ENCODE assay signal across 24 mouse cellular contexts in genomic region chr2:74187963-74188790, GRCm38 (mm10).
DNase-seq lines count a peak whose midpoint lies in the region; ATAC-seq and TF ChIP-seq lines count a peak whose summit lies in the region.
"Had no signal": no experiment of that assay in that cellular context is flagged by ENCODE, and none has a peak within 500 bp of the region (broad histone marks: within the 10 kb centered on the region; RNA-seq: fewer than 3 reads in every experiment).

No protein-coding gene starts in this region.

- no peak for DNase-seq in hindbrain, embryonic 10.5 days (ENCODE audit: low spot score)
- no peak for DNase-seq in lung, adult 2 months
- DNase-seq in right cerebral cortex, adult 18-20 months: no peak
- DNase-seq: adrenal gland, postnatal 14 days; cerebellum, postnatal 10 days; gastrocnemius, postnatal 14 days; heart, adult 2 months; heart, postnatal 4 days; kidney, adult 9 months; layer of hippocampus, postnatal 36 days; midbrain, embryonic 14.5 days; spleen, adult 18-20 months; thymus, postnatal 4 days had no signal

- H3K9ac ChIP-seq in hindbrain, embryonic 16.5 days (ENCODE audit: low read depth, low read length): no peak overlapping the region
- H3K9ac ChIP-seq in lung, embryonic 15.5 days: no peak overlapping the region
- no peak overlapping the region for H3K9ac ChIP-seq in embryonic facial prominence, embryonic 12.5 days
- H3K9ac ChIP-seq in limb, embryonic 13.5 days: no peak overlapping the region
- H3K9ac ChIP-seq in intestine, postnatal 0 days (ENCODE audit: low read depth, low read length): no peak overlapping the region
- H3K9ac ChIP-seq: forebrain, embryonic 13.5 days; liver, embryonic 12.5 days; neural tube, embryonic 13.5 days had no signal

- no peak overlapping the region for H3K4me3 ChIP-seq in hindbrain, embryonic 10.5 days
- no peak overlapping the region for H3K4me3 ChIP-seq in hindbrain, embryonic 16.5 days (ENCODE audit: low read length)
- no peak overlapping the region for H3K4me3 ChIP-seq in lung, embryonic 15.5 days
- H3K4me3 ChIP-seq in lung, adult 2 months (replicated peaks; ENCODE audit: extremely low read depth, low read depth, low read length): no peak overlapping the region
- H3K4me3 ChIP-seq in embryonic facial prominence, embryonic 12.5 days: no peak overlapping the region
- no peak overlapping the region for H3K4me3 ChIP-seq in limb, embryonic 13.5 days
- H3K4me3 ChIP-seq in intestine, postnatal 0 days (ENCODE audit: low read depth, low read length): no peak overlapping the region
- H3K4me3 ChIP-seq: erythroblast, embryonic 14.5 days; forebrain, embryonic 13.5 days; heart, adult 2 months; layer of hippocampus, adult 2 months; liver, embryonic 12.5 days; neural tube, embryonic 13.5 days had no signal

- H3K9me3 ChIP-seq in hindbrain, embryonic 10.5 days: 0 out of 2 replicates have a peak, but pooled peaks cover 4% of the 10 kb centered on the region
- no peaks in the 10 kb centered on the region for H3K9me3 ChIP-seq in hindbrain, embryonic 16.5 days (ENCODE audit: control insufficient read depth, low read length)
- no peaks in the 10 kb centered on the region for H3K9me3 ChIP-seq in lung, embryonic 15.5 days
- 0 out of 2 replicates have a peak, but pooled peaks cover 4% of the 10 kb centered on the region for H3K9me3 ChIP-seq in embryonic facial prominence, embryonic 12.5 days
- H3K9me3 ChIP-seq in limb, embryonic 13.5 days: 0 out of 2 replicates have a peak, but pooled peaks cover 4% of the 10 kb centered on the region
- H3K9me3 ChIP-seq in intestine, postnatal 0 days (ENCODE audit: control insufficient read depth): no peaks in the 10 kb centered on the region
- H3K9me3 ChIP-seq: G1E; liver, embryonic 12.5 days had no signal

- peaks cover 17% of the 10 kb centered on the region for H3K4me1 ChIP-seq in hindbrain, embryonic 10.5 days (replicated peaks)
- no peaks in the 10 kb centered on the region for H3K4me1 ChIP-seq in hindbrain, embryonic 16.5 days (ENCODE audit: control insufficient read depth, insufficient read depth, low read depth, low read length)
- 0 out of 2 replicates have a peak, but pooled peaks cover 6% of the 10 kb centered on the region for H3K4me1 ChIP-seq in lung, embryonic 15.5 days
- no peaks in the 10 kb centered on the region; the same call in 1 of the 2 replicates for H3K4me1 ChIP-seq in lung, adult 2 months (ENCODE audit: control insufficient read depth, insufficient read depth, low read length)
- H3K4me1 ChIP-seq in embryonic facial prominence, embryonic 12.5 days: peaks cover 10% of the 10 kb centered on the region; the same call in 1 of the 2 replicates
- peaks cover 45% of the 10 kb centered on the region for H3K4me1 ChIP-seq in limb, embryonic 13.5 days
- H3K4me1 ChIP-seq in intestine, postnatal 0 days (replicated peaks; ENCODE audit: control insufficient read depth, insufficient read depth, low read length): no peaks in the 10 kb centered on the region
- H3K4me1 ChIP-seq: liver, embryonic 12.5 days had no signal

- H3K4me2 ChIP-seq in hindbrain, embryonic 16.5 days (ENCODE audit: low read length): no peak overlapping the region
- no peak overlapping the region for H3K4me2 ChIP-seq in lung, embryonic 15.5 days
- H3K4me2 ChIP-seq in embryonic facial prominence, embryonic 12.5 days (replicated peaks): 0 out of 2 replicates have a peak overlapping the region, but pooled peaks have one; percentile 2
- no peak overlapping the region; the same call in 1 of the 2 replicates for H3K4me2 ChIP-seq in limb, embryonic 13.5 days (replicated peaks)
- H3K4me2 ChIP-seq in intestine, postnatal 0 days (replicated peaks; ENCODE audit: low read depth): no peak overlapping the region
- H3K4me2 ChIP-seq: forebrain, embryonic 13.5 days; liver, embryonic 12.5 days; neural tube, embryonic 13.5 days had no signal

- TF ChIP-seq CTCF in lung, adult 2 months (IDR thresholded peaks at IDR 0.05; ENCODE audit: insufficient read depth, low read length): no peak
- no peak for TF ChIP-seq CTCF in intestine, postnatal 0 days (IDR thresholded peaks at IDR 0.05; ENCODE audit: low read depth)

- H3K27me3 ChIP-seq in hindbrain, embryonic 10.5 days (ENCODE audit: insufficient read depth, poor library complexity, severe bottlenecking): peaks cover 7% of the 10 kb centered on the region; the same call in 1 of the 2 replicates
- H3K27me3 ChIP-seq in hindbrain, embryonic 16.5 days (replicated peaks; ENCODE audit: control insufficient read depth, insufficient read depth, low read length): no peaks in the 10 kb centered on the region
- H3K27me3 ChIP-seq in lung, embryonic 15.5 days: no peaks in the 10 kb centered on the region
- H3K27me3 ChIP-seq in embryonic facial prominence, embryonic 12.5 days: no peaks in the 10 kb centered on the region
- H3K27me3 ChIP-seq in limb, embryonic 13.5 days: no peaks in the 10 kb centered on the region
- H3K27me3 ChIP-seq in intestine, postnatal 0 days (replicated peaks; ENCODE audit: control insufficient read depth, insufficient read depth, low read length): no peaks in the 10 kb centered on the region
- H3K27me3 ChIP-seq: forebrain, embryonic 13.5 days; liver, embryonic 12.5 days; neural tube, embryonic 13.5 days had no signal

- TF ChIP-seq POLR2A in lung, adult 2 months (IDR thresholded peaks at IDR 0.05; ENCODE audit: borderline replicate concordance, extremely low read depth, low read depth, low read length): no peak

- WGBS in hindbrain, embryonic 10.5 days: 27% methylated on average over 8 of the region's 8 CpGs
- 29% methylated on average over 8 of the region's 8 CpGs for WGBS in hindbrain, embryonic 16.5 days
- WGBS in lung, embryonic 15.5 days: 22% methylated on average over 8 of the region's 8 CpGs
- WGBS in lung, adult 2 months: 30% methylated on average over 8 of the region's 8 CpGs
- 16% methylated on average over 8 of the region's 8 CpGs for WGBS in embryonic facial prominence, embryonic 12.5 days
- WGBS in limb, embryonic 13.5 days: 8% methylated on average over 8 of the region's 8 CpGs
- 35% methylated on average over 8 of the region's 8 CpGs for WGBS in intestine, postnatal 0 days

- H3K27ac ChIP-seq in hindbrain, embryonic 10.5 days: 0 out of 2 replicates have a peak overlapping the region, but pooled peaks have one; percentile 37
- H3K27ac ChIP-seq in hindbrain, embryonic 16.5 days (ENCODE audit: low read depth, low read length): no peak overlapping the region
- H3K27ac ChIP-seq in lung, embryonic 15.5 days: 0 out of 2 replicates have a peak overlapping the region, but pooled peaks have one; percentile 9
- H3K27ac ChIP-seq in embryonic facial prominence, embryonic 12.5 days: 0 out of 2 replicates have a peak overlapping the region, but pooled peaks have one; percentile 41
- peak overlapping the region; percentile 80 for H3K27ac ChIP-seq in limb, embryonic 13.5 days
- H3K27ac ChIP-seq in intestine, postnatal 0 days (ENCODE audit: low read depth, low read length): no peak overlapping the region
- H3K27ac ChIP-seq: forebrain, embryonic 13.5 days; heart, adult 2 months; layer of hippocampus, adult 2 months; liver, embryonic 12.5 days; neural tube, embryonic 13.5 days had no signal

- no peaks in the 10 kb centered on the region for H3K36me3 ChIP-seq in hindbrain, embryonic 10.5 days
- H3K36me3 ChIP-seq in hindbrain, embryonic 16.5 days (ENCODE audit: control insufficient read depth, insufficient read depth, low read length): no peaks in the 10 kb centered on the region
- H3K36me3 ChIP-seq in lung, embryonic 15.5 days: no peaks in the 10 kb centered on the region
- no peaks in the 10 kb centered on the region for H3K36me3 ChIP-seq in embryonic facial prominence, embryonic 12.5 days
- no peaks in the 10 kb centered on the region for H3K36me3 ChIP-seq in limb, embryonic 13.5 days
- no peaks in the 10 kb centered on the region for H3K36me3 ChIP-seq in intestine, postnatal 0 days (ENCODE audit: control insufficient read depth, insufficient read depth)
- H3K36me3 ChIP-seq: G1E; liver, embryonic 12.5 days; neural tube, embryonic 13.5 days had no signal

- no peak for ATAC-seq in hindbrain, embryonic 16.5 days
- ATAC-seq in lung, embryonic 15.5 days (ENCODE audit: borderline replicate concordance, extremely low read depth, low FRiP score, low TSS enrichment): no peak
- peak; percentile 41; the same call in 1 of the 2 replicates for ATAC-seq in embryonic facial prominence, embryonic 12.5 days (ENCODE audit: insufficient number of reproducible peaks, insufficient read depth, low FRiP score, low TSS enrichment)
- ATAC-seq in limb, embryonic 13.5 days (ENCODE audit: low FRiP score, low read depth): peak; percentile 65
- ATAC-seq in intestine, postnatal 0 days: no peak
- ATAC-seq: forebrain, embryonic 13.5 days; liver, embryonic 12.5 days had no signal

Comparison
In these comparisons a context has a peak if more than half of its experiments do, and no peak if none do; other contexts are left out.
1. H3K27ac ChIP-seq: peak in hindbrain, embryonic 10.5 days (single experiment), lung, embryonic 15.5 days (single experiment), embryonic facial prominence, embryonic 12.5 days (single experiment) and limb, embryonic 13.5 days (single experiment); none in hindbrain, embryonic 16.5 days (single experiment) and intestine, postnatal 0 days (single experiment).
2. ATAC-seq: peak in embryonic facial prominence, embryonic 12.5 days (single experiment) and limb, embryonic 13.5 days (single experiment); none in hindbrain, embryonic 16.5 days (single experiment), lung, embryonic 15.5 days (single experiment) and intestine, postnatal 0 days (single experiment).